Mouse (Mus musculus) spleen, adult 2 months (tissue): ENCODE results near the gene Ctnna3.

ENCODE experiments used
- CTCF ChIP-seq: fragments of 200-500 bp; IDR thresholded peaks from 2 replicates; pipeline ENCODE4 v1.5.1; 2011; ENCODE audit warnings: mild to moderate bottlenecking, inconsistent platforms; ENCODE audit not compliant: insufficient read depth, insufficient read length, insufficient replicate concordance; ENCODE audit errors: extremely low read depth
- POLR2A ChIP-seq: fragments of 200-500 bp; IDR thresholded peaks from 2 replicates; pipeline ENCODE4 v1.6.1; 2011; ENCODE audit warnings: low read depth, low read length, inconsistent platforms

GRCm38 (mm10) chr10:63628546-63628945 is 198.6 kb downstream of the Ctnna3 start:
- TF ChIP-seq CTCF (no peak), POLR2A (no peak)
